Comparison of ENCODE assay signal across 28 mouse cellular contexts in genomic region chr11:59919401-59919800, GRCm38 (mm10). TPM values are rescaled to one million over a fixed set of nuclear protein-coding genes. Genes with fewer than 3 reads are reported as not detected.
DNase-seq lines count a peak whose midpoint lies in the region; ATAC-seq and TF ChIP-seq lines count a peak whose summit lies in the region.
"Had no signal": no experiment of that assay in that cellular context is flagged by ENCODE, and none has a peak within 500 bp of the region (broad histone marks: within the 10 kb centered on the region; RNA-seq: fewer than 3 reads in every experiment).

No protein-coding gene starts in this region.

- DNase-seq in gastrocnemius, adult 2 months = no peak
- DNase-seq in gastrocnemius, postnatal 36 days = no peak
- DNase-seq in liver, embryonic 14.5 days (ENCODE audit: low read depth in 3 of 3, low spot score in 3 of 3) = peak; percentile 35 to 42 (median 41)
- no peak for DNase-seq in lung, postnatal 0 days (ENCODE audit: low spot score)
- DNase-seq: adrenal gland, postnatal 10 days; cerebellum, adult 11-12 months; cerebellum, postnatal 14 days; heart, postnatal 4 days; kidney, adult 9 months; kidney, postnatal 10 days; layer of hippocampus, postnatal 36 days; lung, postnatal 4 days; midbrain, embryonic 14.5 days; right cerebral cortex, postnatal 25 days; thymus, postnatal 14 days had no signal

- peaks cover 11% of the 10 kb centered on the region for H3K4me1 ChIP-seq in brown adipose tissue, adult 24 weeks (ENCODE audit: control insufficient read depth, insufficient read depth, insufficient read length, low read length)
- peaks cover 20 to 32% of the 10 kb centered on the region in 2 experiments for H3K4me1 ChIP-seq in liver, embryonic 14.5 days (replicated peaks; ENCODE audit: control insufficient read depth in 2 of 2, insufficient read depth in 2 of 2, low read length in 1 of 2)
- peaks cover 3% of the 10 kb centered on the region; the same call in 1 of the 2 replicates for H3K4me1 ChIP-seq in lung, postnatal 0 days (ENCODE audit: insufficient read depth, low read depth, low read length)
- H3K4me1 ChIP-seq: hindbrain, embryonic 13.5 days; neural tube, embryonic 15.5 days; stomach, embryonic 15.5 days had no signal

- peak; percentile 86 for TF ChIP-seq EP300 in liver, embryonic 14.5 days (IDR thresholded peaks at IDR 0.05; ENCODE audit: low read depth)
- no peak for TF ChIP-seq EP300 in lung, postnatal 0 days (IDR thresholded peaks at IDR 0.05)

- intact Hi-C loops in gastrocnemius, adult 2 months (cut with DNase I) = no loop called here
- intact Hi-C loops in gastrocnemius, postnatal 36 days (cut with DNase I) = no loop called here

- peak overlapping the region; percentile 9; the same call in 1 of the 2 replicates for H3K27ac ChIP-seq in gastrocnemius, adult 2 months
- H3K27ac ChIP-seq in brown adipose tissue, adult 24 weeks (replicated peaks; ENCODE audit: low read depth, low read length) = peak overlapping the region; percentile 11
- peak overlapping the region; percentile 8 for H3K27ac ChIP-seq in liver, embryonic 14.5 days
- no peak overlapping the region for H3K27ac ChIP-seq in lung, postnatal 0 days (ENCODE audit: low read length)
- H3K27ac ChIP-seq: embryonic facial prominence, embryonic 10.5 days; embryonic facial prominence, embryonic 15.5 days; hindbrain, embryonic 13.5 days; limb, embryonic 10.5 days; limb, embryonic 15.5 days; neural tube, embryonic 15.5 days; stomach, embryonic 15.5 days had no signal

- H3K9me3 ChIP-seq in liver, embryonic 14.5 days (ENCODE audit: control insufficient read depth, low read length) = no peaks in the 10 kb centered on the region
- H3K9me3 ChIP-seq in lung, postnatal 0 days (ENCODE audit: low read length) = no peaks in the 10 kb centered on the region
- H3K9me3 ChIP-seq: embryonic facial prominence, embryonic 10.5 days; embryonic facial prominence, embryonic 15.5 days; hindbrain, embryonic 13.5 days; limb, embryonic 10.5 days; limb, embryonic 15.5 days; neural tube, embryonic 15.5 days; stomach, embryonic 15.5 days had no signal

- no peaks in the 10 kb centered on the region for H3K27me3 ChIP-seq in liver, embryonic 14.5 days (ENCODE audit: control insufficient read depth, insufficient read depth, low read length)
- H3K27me3 ChIP-seq in lung, postnatal 0 days (replicated peaks; ENCODE audit: insufficient read depth, low read length) = no peaks in the 10 kb centered on the region
- H3K27me3 ChIP-seq: embryonic facial prominence, embryonic 15.5 days; limb, embryonic 15.5 days; neural tube, embryonic 15.5 days; Patski; stomach, embryonic 15.5 days had no signal

- no peak overlapping the region for H3K4me3 ChIP-seq in gastrocnemius, adult 2 months
- no peak overlapping the region for H3K4me3 ChIP-seq in brown adipose tissue, adult 24 weeks (ENCODE audit: insufficient read depth, low read depth, low read length)
- no peak overlapping the region for H3K4me3 ChIP-seq in liver, embryonic 14.5 days (ENCODE audit: insufficient read depth in 1 of 2, low read depth in 2 of 2, low read length in 2 of 2)
- no peak overlapping the region for H3K4me3 ChIP-seq in lung, postnatal 0 days (ENCODE audit: low read depth, low read length)
- H3K4me3 ChIP-seq: embryonic facial prominence, embryonic 10.5 days; embryonic facial prominence, embryonic 15.5 days; hindbrain, embryonic 13.5 days; limb, embryonic 10.5 days; limb, embryonic 15.5 days; neural tube, embryonic 15.5 days; stomach, embryonic 15.5 days had no signal

- peak overlapping the region; percentile 52 for H3K4me2 ChIP-seq in liver, embryonic 14.5 days (ENCODE audit: low read depth)
- no peak overlapping the region for H3K4me2 ChIP-seq in lung, postnatal 0 days (replicated peaks; ENCODE audit: low read depth, low read length)
- H3K4me2 ChIP-seq: embryonic facial prominence, embryonic 15.5 days; hindbrain, embryonic 13.5 days; limb, embryonic 15.5 days; neural tube, embryonic 15.5 days; stomach, embryonic 15.5 days had no signal

- TF ChIP-seq CTCF in gastrocnemius, adult 2 months (IDR thresholded peaks at IDR 0.05) = no peak
- TF ChIP-seq CTCF in liver, embryonic 14.5 days (IDR thresholded peaks at IDR 0.05; ENCODE audit: low read depth) = no peak
- TF ChIP-seq CTCF in lung, postnatal 0 days (IDR thresholded peaks at IDR 0.05) = no peak

- peak; percentile 73 for ATAC-seq in liver, embryonic 14.5 days (ENCODE audit: insufficient read depth)
- peak; percentile 78 for ATAC-seq in megakaryocyte-erythroid progenitor cell, adult 5-6 weeks (replicated peaks; ENCODE audit: low FRiP score, low TSS enrichment, poor library complexity, severe bottlenecking)
- ATAC-seq in erythroblast, adult 5-6 weeks (replicated peaks; ENCODE audit: low FRiP score, poor library complexity, severe bottlenecking) = no peak
- ATAC-seq in lung, postnatal 0 days = no peak
- ATAC-seq: forebrain, embryonic 14.5 days; intestine, embryonic 16.5 days; Patski had no signal

- WGBS in liver, embryonic 14.5 days (ENCODE audit: insufficient replicate concordance) = 9% methylated on average over 3 of the region's 3 CpGs
- 56% methylated on average over 3 of the region's 3 CpGs for WGBS in lung, postnatal 0 days

- no peak overlapping the region; the same call in 1 of the 2 replicates for H3K9ac ChIP-seq in liver, embryonic 14.5 days (replicated peaks)
- H3K9ac ChIP-seq in lung, postnatal 0 days (replicated peaks; ENCODE audit: low read depth) = no peak overlapping the region
- H3K9ac ChIP-seq: embryonic facial prominence, embryonic 15.5 days; hindbrain, embryonic 13.5 days; limb, embryonic 15.5 days; neural tube, embryonic 15.5 days; stomach, embryonic 15.5 days had no signal

- H3K36me3 ChIP-seq in liver, embryonic 14.5 days (replicated peaks; ENCODE audit: control insufficient read depth, insufficient read depth, low read depth) = no peaks in the 10 kb centered on the region
- H3K36me3 ChIP-seq in lung, postnatal 0 days (ENCODE audit: insufficient read depth, low read length) = no peaks in the 10 kb centered on the region
- H3K36me3 ChIP-seq: embryonic facial prominence, embryonic 10.5 days; embryonic facial prominence, embryonic 15.5 days; hindbrain, embryonic 13.5 days; limb, embryonic 10.5 days; limb, embryonic 15.5 days; neural tube, embryonic 15.5 days; stomach, embryonic 15.5 days had no signal

RNA-seq across cellular contexts. Expression of gene Med9, which starts 28.6 kb away (rescaled TPM):
- 10 to 100 TPM; 17.3 to 18.3 TPM for total RNA-seq in gastrocnemius, adult 2 months (2021)
- 10 to 100 TPM; 15.3 to 17.9 TPM for total RNA-seq in gastrocnemius, postnatal 36 days (2021)
- 18.2 and 21.6 TPM in 2 replicates for polyA plus RNA-seq in brown adipose tissue, adult 24 weeks (2012; ENCODE audit: insufficient read depth, insufficient read length, missing spikeins)
- polyA plus RNA-seq in liver, embryonic 14.5 days (2012; rRNA removed) = 9.4 and 11.2 TPM in 2 replicates
- 15.9 and 18.0 TPM in 2 replicates for polyA plus RNA-seq in liver, embryonic 14.5 days (2014; fragmentation: Nextera tagmentation; extraction: Ambion mirVana)
- total RNA-seq in megakaryocyte-erythroid progenitor cell, adult 5-6 weeks (2014; fragmentation: Nextera tagmentation) = 23.6 and 25.8 TPM in 2 replicates
- total RNA-seq in megakaryocyte-erythroid progenitor cell, adult 5-6 weeks (2017) = 32.9 and 33.8 TPM in 2 replicates
- total RNA-seq in erythroblast, adult 5-6 weeks (2015; ENCODE audit: low replicate concordance) = 2.9 and 3.3 TPM in 2 replicates
- total RNA-seq in erythroblast, adult 5-6 weeks (2017; ENCODE audit: low replicate concordance) = 3.9 and 8.9 TPM in 2 replicates
- polyA plus RNA-seq in lung, postnatal 0 days (2015; fragmentation: Nextera tagmentation; extraction: Ambion mirVana) = 29.0 and 31.3 TPM in 2 replicates

RNA-seq across cellular contexts. Expression of gene Rasd1, which starts 45.3 kb away (rescaled TPM):
- total RNA-seq in gastrocnemius, adult 2 months (2021) = 1 to 10 TPM in 1 of 2 experiments, under 1 TPM in 1; 0.74 to 6.3 TPM
- total RNA-seq in gastrocnemius, postnatal 36 days (2021) = 1 to 10 TPM; 1.3 to 2.1 TPM
- 38.5 and 46.6 TPM in 2 replicates for polyA plus RNA-seq in brown adipose tissue, adult 24 weeks (2012; ENCODE audit: insufficient read depth, insufficient read length, missing spikeins)
- 0.37 and 0.43 TPM in 2 replicates for polyA plus RNA-seq in liver, embryonic 14.5 days (2012; rRNA removed)
- polyA plus RNA-seq in liver, embryonic 14.5 days (2014; fragmentation: Nextera tagmentation; extraction: Ambion mirVana) = 0.52 and 0.69 TPM in 2 replicates
- 0.89 TPM in 1 of 2 replicates, not detected in the other for total RNA-seq in megakaryocyte-erythroid progenitor cell, adult 5-6 weeks (2014; fragmentation: Nextera tagmentation)
- 2.6 TPM in 1 of 2 replicates, not detected in the other for total RNA-seq in megakaryocyte-erythroid progenitor cell, adult 5-6 weeks (2017)
- not detected in 2 replicates for total RNA-seq in erythroblast, adult 5-6 weeks (2015; ENCODE audit: low replicate concordance)
- total RNA-seq in erythroblast, adult 5-6 weeks (2017; ENCODE audit: low replicate concordance) = not detected in 2 replicates
- polyA plus RNA-seq in lung, postnatal 0 days (2015; fragmentation: Nextera tagmentation; extraction: Ambion mirVana) = 3.3 and 4.0 TPM in 2 replicates

Comparison
In these comparisons a context has a peak if more than half of its experiments do, and no peak if none do; other contexts are left out.
1. DNase-seq: peak in liver, embryonic 14.5 days (3 of 3); none in gastrocnemius, adult 2 months (single experiment), gastrocnemius, postnatal 36 days (0 of 2) and lung, postnatal 0 days (single experiment).
2. ATAC-seq: peak in liver, embryonic 14.5 days (single experiment) and megakaryocyte-erythroid progenitor cell, adult 5-6 weeks (single experiment); none in erythroblast, adult 5-6 weeks (single experiment) and lung, postnatal 0 days (single experiment).